Mouse (Mus musculus): Measurements from ENCODE around the gene Duxbl3. TPM values are rescaled to one million over a fixed set of nuclear protein-coding genes. Genes with fewer than 3 reads are reported as not detected.

Gene Duxbl3
- 0.27 and 0.46 TPM in 2 replicates for polyA plus RNA-seq (2012; rRNA removed)

GRCm38 (mm10) chr14:26257756-26258617 lies at the start of gene Duxbl3:
Gene Duxbl3 (plus strand): TSS chr14:26257962.

Other genes with a start within 250 kb of the Duxbl3 start
- 150 and 263 TPM in 2 replicates for gene Gm9780, start 215.3 kb upstream of the Duxbl3 start, polyA plus RNA-seq (2012; rRNA removed)
- 45.6 and 49.5 TPM in 2 replicates for gene Tmem254c, start 190.6 kb upstream of the Duxbl3 start, polyA plus RNA-seq (2012; rRNA removed)
- not detected in 2 replicates for gene Cphx2, start 176.4 kb upstream of the Duxbl3 start, polyA plus RNA-seq (2012; rRNA removed)
- not detected in 2 replicates for gene Cphx3, start 175.7 kb upstream of the Duxbl3 start, polyA plus RNA-seq (2012; rRNA removed)
- gene Duxbl2, start 139.6 kb upstream of the Duxbl3 start, polyA plus RNA-seq (2012; rRNA removed): 0.33 and 0.48 TPM in 2 replicates
- 70.4 and 74.1 TPM in 2 replicates for gene Plac9b, start 75.5 kb upstream of the Duxbl3 start, polyA plus RNA-seq (2012; rRNA removed)
- gene Tmem254b, start 50.9 kb upstream of the Duxbl3 start, polyA plus RNA-seq (2012; rRNA removed): 13.0 and 16.6 TPM in 2 replicates

Data from stomach, adult 2 months (tissue).